Mouse (Mus musculus) spleen, postnatal 36 days (tissue): ENCODE results near the gene Rreb1.

Experiments used
- DNase-seq, 2 experiments: peaks; one replicate each; pipeline ENCODE4 v3.0.0; 2022; ENCODE audit warnings: low spot score in 2 of 2, mixed read lengths in 1 of 2

The Rreb1 gene

GRCm38 (mm10) chr13:37912011-37912410 lies 133.8 kb downstream of the Rreb1 start:
- DNase-seq: no peak

- no peak for DNase-seq
Measured at GRCm38 (mm10) chr13:37912591-37913467, 134.6 kb downstream of the Rreb1 start.

- no peak for DNase-seq
Measured at GRCm38 (mm10) chr13:37913963-37914362, 135.8 kb downstream of the Rreb1 start.

- no peak for DNase-seq
Measured at GRCm38 (mm10) chr13:37918336-37919261, 140.4 kb downstream of the Rreb1 start.

GRCm38 (mm10) chr13:37919711-37920277 lies 141.6 kb downstream of the Rreb1 start:
- no peak for DNase-seq

GRCm38 (mm10) chr13:37920727-37921126 lies 142.5 kb downstream of the Rreb1 start:
- DNase-seq: no peak

GRCm38 (mm10) chr13:37923091-37923490 lies 144.9 kb downstream of the Rreb1 start:
- DNase-seq: no peak

GRCm38 (mm10) chr13:37923643-37924460 lies 145.7 kb downstream of the Rreb1 start:
- no peak for DNase-seq

GRCm38 (mm10) chr13:37924461-37924948 lies 146.3 kb downstream of the Rreb1 start:
- no peak for DNase-seq

GRCm38 (mm10) chr13:37926394-37926793 lies 148.2 kb downstream of the Rreb1 start:
- no peak for DNase-seq

GRCm38 (mm10) chr13:37929532-37929931 lies 151.3 kb downstream of the Rreb1 start:
- DNase-seq: no peak

GRCm38 (mm10) chr13:37930091-37930490 lies 151.9 kb downstream of the Rreb1 start:
- no peak for DNase-seq

GRCm38 (mm10) chr13:37930621-37931020 lies 152.4 kb downstream of the Rreb1 start:
- DNase-seq: no peak

GRCm38 (mm10) chr13:37931210-37931922 lies 153.2 kb downstream of the Rreb1 start:
- no peak for DNase-seq

- no peak for DNase-seq
Measured at GRCm38 (mm10) chr13:37934075-37934474, 155.9 kb downstream of the Rreb1 start.

GRCm38 (mm10) chr13:37934920-37935319 lies 156.7 kb downstream of the Rreb1 start:
- DNase-seq: peak in 1 of 2 experiments; percentile 19

- no peak for DNase-seq
Measured at GRCm38 (mm10) chr13:37936351-37936750, 158.2 kb downstream of the Rreb1 start.

- no peak for DNase-seq
Measured at GRCm38 (mm10) chr13:37940167-37940566, 162.0 kb downstream of the Rreb1 start.

- DNase-seq: no peak
Measured at GRCm38 (mm10) chr13:37940649-37941048, 162.4 kb downstream of the Rreb1 start.

GRCm38 (mm10) chr13:37941138-37941645 lies 163.0 kb downstream of the Rreb1 start:
- DNase-seq: no peak
